8 mouse cellular contexts compared by ENCODE assay signal in genomic region chr19:12012615-12013014, GRCm38 (mm10). TPM values are rescaled to one million over a fixed set of nuclear protein-coding genes. Genes with fewer than 3 reads are reported as not detected.
DNase-seq lines count a peak whose midpoint lies in the region; ATAC-seq lines count a peak whose summit lies in the region.

No protein-coding gene starts in this region.

- no peak for ATAC-seq in heart, embryonic 14.5 days (ENCODE audit: insufficient number of reproducible peaks, insufficient read depth, low FRiP score, low read depth)
- ATAC-seq in hindbrain, embryonic 13.5 days (ENCODE audit: low FRiP score): no peak
- ATAC-seq in midbrain, embryonic 12.5 days (ENCODE audit: low FRiP score, low read depth): no peak

- H3K4me1 ChIP-seq in heart, embryonic 14.5 days (ENCODE audit: control insufficient read depth in 2 of 2, insufficient read depth in 2 of 2, low read length in 2 of 2): 0 out of 4 replicates have a peak, but pooled peaks cover 0 to 6% of the 10 kb centered on the region in 2 experiments
- H3K4me1 ChIP-seq in hindbrain, embryonic 13.5 days (replicated peaks): peaks cover 5% of the 10 kb centered on the region
- H3K4me1 ChIP-seq in midbrain, embryonic 12.5 days: no peaks in the 10 kb centered on the region

- H3K9me3 ChIP-seq in heart, embryonic 14.5 days (ENCODE audit: control insufficient read depth, low read length): no peaks in the 10 kb centered on the region
- no peaks in the 10 kb centered on the region for H3K9me3 ChIP-seq in hindbrain, embryonic 13.5 days
- no peaks in the 10 kb centered on the region for H3K9me3 ChIP-seq in midbrain, embryonic 12.5 days

- intact Hi-C loops in heart, postnatal 36 days (cut with DNase I): loop anchor here (5.0 to 10.0 kb wide), 2 partner anchors 195 to 582 kb away; partner anchors contain the start of genes Gm4952 and Stx3

- H3K27me3 ChIP-seq in heart, embryonic 14.5 days (ENCODE audit: control insufficient read depth, insufficient read depth, low read length): no peaks in the 10 kb centered on the region
- H3K27me3 ChIP-seq in hindbrain, embryonic 13.5 days: no peaks in the 10 kb centered on the region
- no peaks in the 10 kb centered on the region for H3K27me3 ChIP-seq in midbrain, embryonic 12.5 days

- H3K36me3 ChIP-seq in heart, embryonic 14.5 days (ENCODE audit: control insufficient read depth, insufficient read depth, low read length): no peaks in the 10 kb centered on the region
- H3K36me3 ChIP-seq in hindbrain, embryonic 13.5 days: no peaks in the 10 kb centered on the region
- H3K36me3 ChIP-seq in midbrain, embryonic 12.5 days: no peaks in the 10 kb centered on the region

- H3K9ac ChIP-seq in heart, embryonic 14.5 days (ENCODE audit: low read length): peak overlapping the region; percentile 72
- H3K9ac ChIP-seq in hindbrain, embryonic 13.5 days: no peak overlapping the region
- peak overlapping the region; percentile 56 for H3K9ac ChIP-seq in midbrain, embryonic 12.5 days (replicated peaks)

- H3K4me2 ChIP-seq in heart, embryonic 14.5 days (ENCODE audit: low read length): peak overlapping the region; percentile 75
- H3K4me2 ChIP-seq in hindbrain, embryonic 13.5 days: peak overlapping the region; percentile 68
- H3K4me2 ChIP-seq in midbrain, embryonic 12.5 days (replicated peaks): peak overlapping the region; percentile 60

- H3K4me3 ChIP-seq in heart, embryonic 14.5 days (ENCODE audit: control insufficient read depth in 1 of 2, insufficient read depth in 1 of 2, low read depth in 1 of 2, low read length in 2 of 2): peak overlapping the region; percentile 57 to 63
- H3K4me3 ChIP-seq in hindbrain, embryonic 13.5 days: peak overlapping the region; percentile 63
- H3K4me3 ChIP-seq in midbrain, embryonic 12.5 days: peak overlapping the region; percentile 55

- peak overlapping the region in 1 of 2 experiments; percentile 24; a peak in 2 of 4 replicates for H3K27ac ChIP-seq in heart, embryonic 14.5 days (replicated peaks in 1 of 2; ENCODE audit: control insufficient read depth in 1 of 2, insufficient read depth in 1 of 2, low read depth in 2 of 2, low read length in 2 of 2)
- no peak overlapping the region for H3K27ac ChIP-seq in hindbrain, embryonic 13.5 days
- no peak overlapping the region for H3K27ac ChIP-seq in midbrain, embryonic 12.5 days (replicated peaks)

- WGBS in heart, embryonic 14.5 days: 2% methylated on average over 10 of the region's 10 CpGs
- 2% methylated on average over 10 of the region's 10 CpGs for WGBS in hindbrain, embryonic 13.5 days
- WGBS in midbrain, embryonic 12.5 days: under 1% methylated on average over 10 of the region's 10 CpGs

- DNase-seq in heart, postnatal 36 days: no peak
- peak; percentile 63 for DNase-seq in NIH3T3 (ENCODE audit: low read depth)
- DNase-seq in urinary bladder, postnatal 14 days (ENCODE audit: low spot score): no peak
- no peak for DNase-seq in cerebellum, adult 9-10 months
- DNase-seq in frontal cortex, postnatal 36 days (ENCODE audit: low spot score in 2 of 2): no peak

RNA-seq across cellular contexts. Expression of gene Olfr1423, which starts 28.5 kb away (rescaled TPM):
- not detected in 2 replicates for polyA plus RNA-seq in heart, embryonic 14.5 days (2014; fragmentation: Nextera tagmentation; extraction: Ambion mirVana)
- not detected for total RNA-seq in heart, postnatal 36 days (2021)
- polyA plus RNA-seq in hindbrain, embryonic 13.5 days (2015; fragmentation: Nextera tagmentation; extraction: Ambion mirVana): not detected in 2 replicates
- 0.04 TPM in 1 of 2 replicates, not detected in the other for polyA plus RNA-seq in midbrain, embryonic 12.5 days (2016; fragmentation: Nextera tagmentation; extraction: Ambion mirVana)

RNA-seq across cellular contexts. Expression of gene Osbp, which starts 46.9 kb away (rescaled TPM):
- polyA plus RNA-seq in heart, embryonic 14.5 days (2014; fragmentation: Nextera tagmentation; extraction: Ambion mirVana): 10.8 and 11.4 TPM in 2 replicates
- total RNA-seq in heart, postnatal 36 days (2021): 100 to 1,000 TPM; 102 to 106 TPM
- polyA plus RNA-seq in hindbrain, embryonic 13.5 days (2015; fragmentation: Nextera tagmentation; extraction: Ambion mirVana): 3.9 and 4.3 TPM in 2 replicates
- polyA plus RNA-seq in midbrain, embryonic 12.5 days (2016; fragmentation: Nextera tagmentation; extraction: Ambion mirVana): 4.7 and 5.0 TPM in 2 replicates

RNA-seq across cellular contexts. Expression of gene Olfr1424, which starts 49.9 kb away (rescaled TPM):
- not detected in 2 replicates for polyA plus RNA-seq in heart, embryonic 14.5 days (2014; fragmentation: Nextera tagmentation; extraction: Ambion mirVana)
- total RNA-seq in heart, postnatal 36 days (2021): not detected
- not detected in 2 replicates for polyA plus RNA-seq in hindbrain, embryonic 13.5 days (2015; fragmentation: Nextera tagmentation; extraction: Ambion mirVana)
- polyA plus RNA-seq in midbrain, embryonic 12.5 days (2016; fragmentation: Nextera tagmentation; extraction: Ambion mirVana): not detected in 2 replicates
